Mouse (Mus musculus) embryonic fibroblast, embryonic 13.5 days (primary cell): ENCODE results near the gene Cd9.

Source experiments
- CTCF ChIP-seq: IDR thresholded peaks from 2 replicates; pipeline ENCODE4 v1.5.1; 2011; ENCODE audit warnings: mild to moderate bottlenecking, control low read depth, low read length, moderate library complexity, borderline replicate concordance; ENCODE audit not compliant: insufficient read depth
- POLR2A ChIP-seq: IDR thresholded peaks from 2 replicates; pipeline ENCODE4 v1.6.1; 2011; ENCODE audit warnings: low read depth, mild to moderate bottlenecking, control low read depth, low read length, moderate library complexity

DNA sequence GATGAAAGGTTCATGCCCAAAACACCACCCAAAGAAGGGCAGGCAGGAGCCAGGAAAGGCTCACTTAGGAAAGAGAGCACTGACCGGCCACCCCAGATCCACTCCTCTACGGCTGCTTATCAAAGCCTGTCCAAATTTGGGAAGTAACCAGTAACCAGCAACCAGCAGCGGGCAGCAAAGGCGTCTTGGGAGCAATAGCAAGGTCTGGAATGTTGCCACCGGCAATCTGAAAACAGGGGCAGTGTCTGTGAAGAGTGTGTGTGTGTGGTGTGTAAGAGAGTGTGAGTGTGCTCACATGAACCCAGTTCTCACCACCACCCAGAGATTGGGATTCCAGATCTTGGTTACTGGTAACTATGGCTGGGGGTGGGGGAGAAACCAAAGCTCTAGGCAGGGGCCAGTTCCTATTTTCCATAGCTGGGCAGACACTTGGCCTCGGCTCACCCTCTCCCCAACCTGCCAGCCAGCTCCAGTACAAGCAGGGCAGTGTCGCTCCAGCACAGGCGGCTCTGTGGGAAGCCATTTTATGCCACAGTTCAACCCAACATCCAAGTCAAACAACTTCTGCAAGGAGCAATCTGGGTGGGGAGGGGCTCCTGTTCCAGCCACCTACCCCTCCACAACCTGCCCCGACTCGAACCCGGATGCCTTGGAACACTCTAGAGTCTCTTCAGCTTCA is 4.6 kb downstream of the Cd9 start:
- no peak for TF ChIP-seq CTCF
- TF ChIP-seq POLR2A, result no peak
